Mouse (Mus musculus): Measurements from ENCODE around the gene Olfr1006. TPM values are rescaled to one million over a fixed set of nuclear protein-coding genes. Genes with fewer than 3 reads are reported as not detected.

Gene Olfr1006
- not detected in 2 replicates for polyA plus RNA-seq (2012; rRNA removed)

GRCm38 (mm10) chr2:85678667-85679066 is at the start of gene Olfr1006:
TSS of gene Olfr1006 (minus strand) at chr2:85678767.

GRCm38 (mm10) chr2:85715119-85715518 is 36.6 kb upstream of the Olfr1006 start, which contains the start of gene Olfr1009:
TSS of gene Olfr1009 (plus strand) at chr2:85715419.

GRCm38 (mm10) chr2:85689131-85689530 is 10.6 kb upstream of the Olfr1006 start, which contains the start of gene Olfr1008:
TSS of gene Olfr1008 (plus strand) at chr2:85689431.

GRCm38 (mm10) chr2:85664355-85664754 is 14.2 kb downstream of the Olfr1006 start, which contains the start of gene Olfr154:
TSS of gene Olfr154 (minus strand) at chr2:85664455.

GRCm38 (mm10) chr2:85650604-85651003 is 28.0 kb downstream of the Olfr1006 start, which contains the start of gene Olfr1002:
TSS of gene Olfr1002 (minus strand) at chr2:85650704.

Other genes starting within 250 kb of the Olfr1006 start
- gene Olfr994, start 242.3 kb downstream of the Olfr1006 start, polyA plus RNA-seq (2012; rRNA removed): not detected in 2 replicates
- not detected in 2 replicates for gene Olfr995, start 235.1 kb downstream of the Olfr1006 start, polyA plus RNA-seq (2012; rRNA removed)
- 2.0 and 2.9 TPM in 2 replicates for gene 4833423E24Rik, start 159.7 kb downstream of the Olfr1006 start, polyA plus RNA-seq (2012; rRNA removed)
- gene Olfr996, start 99.6 kb downstream of the Olfr1006 start, polyA plus RNA-seq (2012; rRNA removed): not detected in 2 replicates
- gene Olfr998, start 89.8 kb downstream of the Olfr1006 start, polyA plus RNA-seq (2012; rRNA removed): not detected in 2 replicates
- gene Olfr1000, start 66.9 kb downstream of the Olfr1006 start, polyA plus RNA-seq (2012; rRNA removed): not detected in 2 replicates
- not detected in 2 replicates for gene Olfr1002, start 28.1 kb downstream of the Olfr1006 start, polyA plus RNA-seq (2012; rRNA removed)
- not detected in 2 replicates for gene Olfr154, start 14.3 kb downstream of the Olfr1006 start, polyA plus RNA-seq (2012; rRNA removed)
- gene Olfr1008, start 10.7 kb upstream of the Olfr1006 start, polyA plus RNA-seq (2012; rRNA removed): not detected in 2 replicates
- gene Olfr1009, start 36.7 kb upstream of the Olfr1006 start, polyA plus RNA-seq (2012; rRNA removed): not detected in 2 replicates
- gene Olfr1012, start 84.0 kb upstream of the Olfr1006 start, polyA plus RNA-seq (2012; rRNA removed): not detected in 2 replicates
- gene Olfr1013, start 88.3 kb upstream of the Olfr1006 start, polyA plus RNA-seq (2012; rRNA removed): not detected in 2 replicates
- not detected in 2 replicates for gene Olfr1014, start 93.9 kb upstream of the Olfr1006 start, polyA plus RNA-seq (2012; rRNA removed)
- not detected in 2 replicates for gene Olfr1015, start 103.2 kb upstream of the Olfr1006 start, polyA plus RNA-seq (2012; rRNA removed)
- gene Olfr1016, start 123.8 kb upstream of the Olfr1006 start, polyA plus RNA-seq (2012; rRNA removed): not detected in 2 replicates
- not detected in 2 replicates for gene Olfr1018, start 139.7 kb upstream of the Olfr1006 start, polyA plus RNA-seq (2012; rRNA removed)
- gene Olfr1019, start 166.7 kb upstream of the Olfr1006 start, polyA plus RNA-seq (2012; rRNA removed): not detected in 2 replicates
- not detected in 2 replicates for gene Olfr1020, start 168.3 kb upstream of the Olfr1006 start, polyA plus RNA-seq (2012; rRNA removed)
- gene Olfr1022, start 189.8 kb upstream of the Olfr1006 start, polyA plus RNA-seq (2012; rRNA removed): not detected in 2 replicates
- not detected in 2 replicates for gene Olfr1023, start 206.9 kb upstream of the Olfr1006 start, polyA plus RNA-seq (2012; rRNA removed)
- not detected in 2 replicates for gene Olfr1024, start 226.3 kb upstream of the Olfr1006 start, polyA plus RNA-seq (2012; rRNA removed)
- not detected in 2 replicates for gene Olfr1025-ps1, start 236.4 kb upstream of the Olfr1006 start, polyA plus RNA-seq (2012; rRNA removed)
- not detected in 2 replicates for gene Olfr1026, start 242.8 kb upstream of the Olfr1006 start, polyA plus RNA-seq (2012; rRNA removed)

All from stomach, adult 2 months (tissue).